ENCODE assay signal across 16 mouse cellular contexts in genomic region chr4:59175003-59175402, GRCm38 (mm10). TPM values are rescaled to one million over a fixed set of nuclear protein-coding genes. Genes with fewer than 3 reads are reported as not detected.
DNase-seq lines count a peak whose midpoint lies in the region; ATAC-seq and TF ChIP-seq lines count a peak whose summit lies in the region.
"Had no signal": no experiment of that assay in that cellular context is flagged by ENCODE, and none has a peak within 500 bp of the region (broad histone marks: within the 10 kb centered on the region; RNA-seq: fewer than 3 reads in every experiment).

No protein-coding gene starts in this region.

- no peak overlapping the region for H3K4me3 ChIP-seq in intestine, embryonic 16.5 days (ENCODE audit: low read length)
- no peak overlapping the region for H3K4me3 ChIP-seq in intestine, postnatal 0 days (ENCODE audit: low read depth, low read length)
- H3K4me3 ChIP-seq in heart, embryonic 10.5 days: no peak overlapping the region

- DNase-seq in fat pad, adult 2 months (ENCODE audit: extremely low read depth, low read depth, low spot score): peak; percentile 26
- peak; percentile 66 for DNase-seq in heart, embryonic 10.5 days (ENCODE audit: low spot score)
- DNase-seq in spleen, postnatal 10 days (ENCODE audit: low spot score in 2 of 2): no peak
- no peak for DNase-seq in frontal cortex, postnatal 25 days (ENCODE audit: low spot score in 2 of 2)
- no peak for DNase-seq in T-cell, adult 2 months (ENCODE audit: low spot score)
- DNase-seq: thymus, postnatal 4 days had no signal

- no peak overlapping the region for H3K27ac ChIP-seq in intestine, embryonic 16.5 days (ENCODE audit: low read length)
- H3K27ac ChIP-seq in intestine, postnatal 0 days (ENCODE audit: low read depth, low read length): no peak overlapping the region
- H3K27ac ChIP-seq in heart, embryonic 10.5 days: peak overlapping the region; percentile 56
- H3K27ac ChIP-seq: macrophage had no signal

- H3K36me3 ChIP-seq in intestine, embryonic 16.5 days (ENCODE audit: control insufficient read depth, insufficient read depth, low read length): no peaks in the 10 kb centered on the region
- no peaks in the 10 kb centered on the region for H3K36me3 ChIP-seq in intestine, postnatal 0 days (ENCODE audit: control insufficient read depth, insufficient read depth)
- no peaks in the 10 kb centered on the region for H3K36me3 ChIP-seq in heart, embryonic 10.5 days

- H3K9me3 ChIP-seq in intestine, embryonic 16.5 days (ENCODE audit: control insufficient read depth, low read length): no peaks in the 10 kb centered on the region
- H3K9me3 ChIP-seq in intestine, postnatal 0 days (ENCODE audit: control insufficient read depth): no peaks in the 10 kb centered on the region
- H3K9me3 ChIP-seq in heart, embryonic 10.5 days: no peaks in the 10 kb centered on the region

- no peak for TF ChIP-seq CTCF in intestine, postnatal 0 days (IDR thresholded peaks at IDR 0.05; ENCODE audit: low read depth)

- H3K27me3 ChIP-seq in intestine, embryonic 16.5 days (replicated peaks; ENCODE audit: control insufficient read depth, insufficient read depth, low read length): no peaks in the 10 kb centered on the region
- H3K27me3 ChIP-seq in intestine, postnatal 0 days (replicated peaks; ENCODE audit: control insufficient read depth, insufficient read depth, low read length): no peaks in the 10 kb centered on the region
- no peaks in the 10 kb centered on the region for H3K27me3 ChIP-seq in heart, embryonic 10.5 days (ENCODE audit: insufficient read depth, poor library complexity, severe bottlenecking)

- no peaks in the 10 kb centered on the region for H3K4me1 ChIP-seq in intestine, embryonic 16.5 days (ENCODE audit: control insufficient read depth, insufficient read depth, low read length)
- no peaks in the 10 kb centered on the region for H3K4me1 ChIP-seq in intestine, postnatal 0 days (replicated peaks; ENCODE audit: control insufficient read depth, insufficient read depth, low read length)
- peaks cover 23% of the 10 kb centered on the region; the same call in 1 of the 2 replicates for H3K4me1 ChIP-seq in heart, embryonic 10.5 days

- 51% methylated on average over 4 of the region's 4 CpGs for WGBS in intestine, embryonic 16.5 days
- 36% methylated on average over 4 of the region's 4 CpGs for WGBS in intestine, postnatal 0 days
- WGBS in heart, embryonic 10.5 days: 21% methylated on average over 4 of the region's 4 CpGs

- no peak overlapping the region for H3K4me2 ChIP-seq in intestine, embryonic 16.5 days (ENCODE audit: low read depth, low read length)
- no peak overlapping the region for H3K4me2 ChIP-seq in intestine, postnatal 0 days (replicated peaks; ENCODE audit: low read depth)

- peak; percentile 72; the same call in 1 of the 2 replicates for ATAC-seq in intestine, embryonic 16.5 days
- ATAC-seq in intestine, postnatal 0 days: no peak
- peak; percentile 94 for ATAC-seq in megakaryocyte-erythroid progenitor cell, adult 5-6 weeks (replicated peaks; ENCODE audit: low FRiP score, low TSS enrichment, poor library complexity, severe bottlenecking)

- H3K9ac ChIP-seq in intestine, embryonic 16.5 days (ENCODE audit: low read depth, low read length): no peak overlapping the region
- no peak overlapping the region for H3K9ac ChIP-seq in intestine, postnatal 0 days (ENCODE audit: low read depth, low read length)

RNA-seq across cellular contexts. Expression of gene Ugcg, which starts 14.1 kb away (rescaled TPM):
- polyA plus RNA-seq in intestine, embryonic 16.5 days (2015; fragmentation: Nextera tagmentation; extraction: Ambion mirVana): 6.9 and 7.8 TPM in 2 replicates
- polyA plus RNA-seq in intestine, postnatal 0 days (2015; fragmentation: Nextera tagmentation; extraction: Ambion mirVana): 20.3 and 25.3 TPM in 2 replicates
- polyA plus RNA-seq in heart, embryonic 10.5 days (2016; fragmentation: Nextera tagmentation; extraction: Ambion mirVana): 8.2 and 9.7 TPM in 2 replicates
- 223 and 236 TPM in 2 replicates for total RNA-seq in megakaryocyte-erythroid progenitor cell, adult 5-6 weeks (2014; fragmentation: Nextera tagmentation)
- total RNA-seq in megakaryocyte-erythroid progenitor cell, adult 5-6 weeks (2017): 225 and 282 TPM in 2 replicates

RNA-seq across cellular contexts. Expression of gene AI481877, which starts 36.2 kb away (rescaled TPM):
- not detected in 2 replicates for polyA plus RNA-seq in intestine, embryonic 16.5 days (2015; fragmentation: Nextera tagmentation; extraction: Ambion mirVana)
- not detected in 2 replicates for polyA plus RNA-seq in intestine, postnatal 0 days (2015; fragmentation: Nextera tagmentation; extraction: Ambion mirVana)
- polyA plus RNA-seq in heart, embryonic 10.5 days (2016; fragmentation: Nextera tagmentation; extraction: Ambion mirVana): not detected in 2 replicates
- not detected in 2 replicates for total RNA-seq in megakaryocyte-erythroid progenitor cell, adult 5-6 weeks (2014; fragmentation: Nextera tagmentation)
- total RNA-seq in megakaryocyte-erythroid progenitor cell, adult 5-6 weeks (2017): not detected in 2 replicates
- total RNA-seq: hematopoietic stem cell, adult 5-6 weeks; layer of hippocampus, postnatal 25 days had no signal
- polyA plus RNA-seq: cortical plate, adult 2 months; kidney, embryonic 16.5 days; limb, embryonic 14.5 days; macrophage; spleen, adult 2 months had no signal

Comparison
In these comparisons a context has a peak if more than half of its experiments do, and no peak if none do; other contexts are left out.
1. DNase-seq: peak in fat pad, adult 2 months (single experiment) and heart, embryonic 10.5 days (single experiment); none in spleen, postnatal 10 days (0 of 2), frontal cortex, postnatal 25 days (0 of 2) and T-cell, adult 2 months (single experiment).